Mouse (Mus musculus) heart, embryonic 13.5 days (tissue): ENCODE data around the gene Rab11b. TPM values are rescaled to one million over a fixed set of nuclear protein-coding genes. Genes with fewer than 3 reads are reported as not detected.
A peak's percentile ranks its signal among the peaks of the same experiment; 100 is the strongest.

ENCODE experiments used
- ATAC-seq: fragments of 200-750 bp; cut with Nextera tagmentation; 2 replicates; pipeline ENCODE4 v1.8.0; 2017; ENCODE audit warnings: moderate TSS enrichment; ENCODE audit not compliant: insufficient number of reproducible peaks, low FRiP score, low TSS enrichment; ENCODE audit errors: extremely low read depth
- H3K27ac ChIP-seq: fragments of 300-500 bp; sonication (generic); replicated peaks from 2 replicates; pipeline ENCODE4 v1.5.1; 2015; ENCODE audit warnings: moderate library complexity, mild to moderate bottlenecking, inconsistent platforms
- H3K27me3 ChIP-seq: fragments of 300-500 bp; sonication (generic); replicated peaks from 2 replicates; pipeline ENCODE4 v1.6.1; 2015; ENCODE audit warnings: mild to moderate bottlenecking, inconsistent platforms
- H3K36me3 ChIP-seq: fragments of 300-500 bp; sonication (generic); 2 replicates; pipeline ENCODE4 v1.6.1; 2015; ENCODE audit warnings: mild to moderate bottlenecking, inconsistent platforms
- H3K4me1 ChIP-seq: fragments of 300-500 bp; sonication (generic); 2 replicates; pipeline ENCODE4 v1.6.1; 2015; ENCODE audit warnings: inconsistent platforms
- H3K4me2 ChIP-seq: fragments of 300-500 bp; sonication (generic); 2 replicates; pipeline ENCODE4 v1.6.1; 2015; ENCODE audit warnings: inconsistent platforms, mild to moderate bottlenecking, moderate library complexity
- H3K4me3 ChIP-seq: fragments of 300-500 bp; sonication (generic); 2 replicates; pipeline ENCODE4 v1.5.1; 2015; ENCODE audit warnings: moderate library complexity, mild to moderate bottlenecking, inconsistent platforms
- H3K9ac ChIP-seq: fragments of 300-500 bp; sonication (generic); 2 replicates; pipeline ENCODE4 v1.6.1; 2015; ENCODE audit warnings: inconsistent platforms, mild to moderate bottlenecking, moderate library complexity
- H3K9me3 ChIP-seq: fragments of 300-500 bp; sonication (generic); 2 replicates; pipeline ENCODE4 v1.6.1; 2016; ENCODE audit warnings: inconsistent platforms
- WGBS: fragments of 180-500 bp; shearing (Covaris S2); methylation state at CpG from one replicate; pipeline ENCODE4 v1.1.7; 2015; ENCODE audit warnings: mixed read lengths; 5-methylcytosine and 5-hydroxymethylcytosine counted together
- polyA plus RNA-seq: library from polyadenylated mRNA; unstranded; fragments of >200 nt; fragmentation: Nextera tagmentation; extraction: Ambion mirVana; gene quantifications from 2 replicates; pipeline ENCODE4 v1.2.1, GENCODE M21; 2015

The Rab11b gene
- polyA plus RNA-seq, 1 experiment from 2014 or later: 318 TPM

DNA sequence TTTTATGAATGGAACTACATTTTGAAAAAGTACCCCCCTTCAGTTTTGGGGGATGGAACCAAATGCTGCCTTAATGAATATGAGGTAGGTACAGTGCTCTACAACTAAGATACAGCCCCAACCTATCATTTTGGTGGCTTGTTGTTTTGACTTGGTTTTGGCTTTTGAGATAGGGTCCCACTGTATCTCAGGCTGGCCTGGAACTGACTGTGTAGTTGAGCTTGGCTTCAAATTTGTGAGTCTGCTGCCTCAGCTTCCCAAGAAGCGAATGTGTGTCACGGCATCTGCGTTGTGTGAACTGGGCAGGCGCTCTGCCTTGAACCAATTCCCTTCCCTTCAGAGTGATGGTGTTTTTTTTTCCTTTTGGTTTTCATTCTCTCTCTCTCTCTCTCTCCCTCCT, 11.3 kb upstream of the Rab11b start:
- Histone ChIP-seq H3K9me3 (no peaks in the 10 kb centered on the region), H3K9ac (no peak overlapping the region), H3K4me3 (no peak overlapping the region), H3K4me1 (no peaks in the 10 kb centered on the region), H3K4me2 (no peak overlapping the region), H3K36me3 (peaks cover 19% of the 10 kb centered on the region), H3K27me3 (no peaks in the 10 kb centered on the region), H3K27ac (no peak overlapping the region)
- WGBS: 80% methylated on average over 4 of the region's 4 CpGs
- ATAC-seq: no peak

DNA sequence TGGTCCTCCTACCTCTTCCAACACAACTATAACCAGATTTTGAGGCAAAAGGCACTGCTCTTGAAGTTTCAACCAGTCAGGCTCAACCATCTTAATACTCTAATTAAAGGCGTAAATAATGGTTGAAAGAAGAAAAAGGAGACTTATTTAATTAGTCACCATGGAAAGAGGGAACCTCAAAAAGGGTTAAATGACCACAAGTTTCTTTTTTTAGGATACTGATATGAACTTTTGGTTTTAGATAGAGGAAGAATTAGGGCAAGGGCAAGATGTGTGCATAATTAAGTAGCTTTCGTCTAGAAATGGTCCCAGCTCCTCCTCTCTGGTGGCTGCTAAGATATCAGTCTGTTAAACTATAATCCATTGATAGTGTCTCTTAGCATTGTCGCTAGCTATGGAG, 6.1 kb upstream of the Rab11b start:
- Histone ChIP-seq H3K4me1 (no peaks in the 10 kb centered on the region), H3K4me3 (no peak overlapping the region), H3K27ac (no peak overlapping the region), H3K9ac (no peak overlapping the region), H3K9me3 (no peaks in the 10 kb centered on the region), H3K4me2 (no peak overlapping the region), H3K27me3 (no peaks in the 10 kb centered on the region), H3K36me3 (no peaks in the 10 kb centered on the region)
- ATAC-seq: no peak
- WGBS: 70% methylated on average over 3 of the region's 3 CpGs

GRCm38 (mm10) chr17:33759767-33760254, 519 bp downstream of the Rab11b start:
- peak; percentile 82 for ATAC-seq
- H3K27me3 ChIP-seq: no peaks in the 10 kb centered on the region
- H3K36me3 ChIP-seq: peaks cover 3% of the 10 kb centered on the region; the same call in 1 of the 2 replicates
- peak overlapping the region; percentile 94 for H3K9ac ChIP-seq
- WGBS: under 1% methylated on average over 33 of the region's 38 CpGs
- H3K4me3 ChIP-seq: peak overlapping the region; percentile 69
- peak overlapping the region; percentile 91 for H3K4me2 ChIP-seq
- peak overlapping the region; percentile 99 for H3K27ac ChIP-seq
- no peaks in the 10 kb centered on the region for H3K9me3 ChIP-seq
- H3K4me1 ChIP-seq: peaks cover 50% of the 10 kb centered on the region

DNA sequence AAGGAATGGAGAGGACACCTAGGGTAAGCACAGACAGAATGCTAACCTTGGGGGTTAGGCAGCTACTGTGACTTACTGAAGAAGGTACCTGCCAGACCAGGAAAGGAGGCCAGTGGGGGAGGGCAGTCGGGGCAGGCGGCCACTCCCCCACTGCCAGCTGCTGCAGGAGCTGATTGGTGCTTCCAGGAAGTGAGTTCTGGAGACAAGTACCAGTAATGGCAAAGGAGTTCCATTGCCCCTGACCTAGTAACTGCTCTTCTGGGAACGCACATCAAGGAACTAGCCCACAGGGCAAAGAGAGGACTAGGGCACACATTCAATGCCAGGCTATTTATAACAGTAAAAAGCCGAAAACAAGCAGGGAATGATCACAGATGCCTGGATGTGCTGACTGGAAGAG, 3.1 kb downstream of the Rab11b start:
- Histone ChIP-seq H3K9ac (peak overlapping the region; percentile 41), H3K9me3 (no peaks in the 10 kb centered on the region), H3K4me1 (peaks cover 75% of the 10 kb centered on the region), H3K4me2 (peak overlapping the region; percentile 44), H3K36me3 (peaks cover 3% of the 10 kb centered on the region; the same call in 1 of the 2 replicates), H3K4me3 (peak overlapping the region; percentile 4; the same call in 1 of the 2 replicates), H3K27ac (peak overlapping the region; percentile 32; the same call in 1 of the 2 replicates), H3K27me3 (no peaks in the 10 kb centered on the region)
- 44% methylated on average over 4 of the region's 4 CpGs for WGBS
- ATAC-seq: no peak

- peak overlapping the region; percentile 24; the same call in 1 of the 2 replicates for H3K9ac ChIP-seq
- no peak overlapping the region for H3K4me3 ChIP-seq
- H3K27me3 ChIP-seq: no peaks in the 10 kb centered on the region
- H3K4me1 ChIP-seq: peaks cover 75% of the 10 kb centered on the region
- WGBS: 83% methylated on average over 3 of the region's 3 CpGs
- peak overlapping the region; percentile 32; the same call in 1 of the 2 replicates for H3K27ac ChIP-seq
- H3K9me3 ChIP-seq: no peaks in the 10 kb centered on the region
- peaks cover 3% of the 10 kb centered on the region for H3K36me3 ChIP-seq
- no peak for ATAC-seq
- peak overlapping the region; percentile 44; the same call in 1 of the 2 replicates for H3K4me2 ChIP-seq
Observed at GRCm38 (mm10) chr17:33756108-33756790, 4.1 kb downstream of the Rab11b start.

DNA sequence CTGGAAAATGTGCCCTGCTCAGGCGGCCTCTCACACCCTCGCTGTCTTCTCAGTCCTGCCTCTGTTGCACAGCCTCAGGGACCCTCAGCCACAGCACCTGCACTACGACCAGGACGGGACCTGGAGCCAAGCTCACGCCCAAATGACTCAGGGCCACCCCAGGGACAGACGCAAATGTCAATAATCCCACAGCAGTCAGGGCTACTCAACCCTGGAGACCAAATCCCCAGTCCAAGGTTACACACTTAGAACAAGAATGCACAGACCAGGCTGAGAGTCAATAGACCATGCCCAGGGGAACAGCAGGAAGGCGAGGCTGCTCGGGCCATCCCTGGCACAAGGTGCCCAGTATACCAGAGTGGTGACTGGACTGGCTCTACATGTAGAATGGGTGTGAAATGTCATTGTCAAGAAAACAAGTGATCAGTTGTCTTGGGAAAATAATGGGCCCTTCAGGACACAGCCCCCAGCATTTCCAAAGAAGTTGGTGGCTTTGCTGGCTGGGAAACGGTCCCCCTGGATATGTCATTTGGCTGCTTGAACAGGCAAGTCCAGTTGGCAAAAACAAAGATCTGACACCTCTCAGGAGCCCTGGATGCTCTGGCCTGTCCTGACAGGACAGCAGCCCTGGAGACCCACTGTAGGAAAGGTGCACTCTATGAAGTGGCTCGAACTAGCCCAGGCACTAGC, 4.8 kb downstream of the Rab11b start:
- no peak overlapping the region for H3K27ac ChIP-seq
- no peak overlapping the region for H3K4me2 ChIP-seq
- no peaks in the 10 kb centered on the region for H3K9me3 ChIP-seq
- H3K4me3 ChIP-seq: no peak overlapping the region
- peaks cover 10% of the 10 kb centered on the region for H3K36me3 ChIP-seq
- WGBS: 86% methylated on average over 10 of the region's 10 CpGs
- ATAC-seq: no peak
- H3K4me1 ChIP-seq: peaks cover 78% of the 10 kb centered on the region
- H3K9ac ChIP-seq: no peak overlapping the region
- no peaks in the 10 kb centered on the region for H3K27me3 ChIP-seq

DNA sequence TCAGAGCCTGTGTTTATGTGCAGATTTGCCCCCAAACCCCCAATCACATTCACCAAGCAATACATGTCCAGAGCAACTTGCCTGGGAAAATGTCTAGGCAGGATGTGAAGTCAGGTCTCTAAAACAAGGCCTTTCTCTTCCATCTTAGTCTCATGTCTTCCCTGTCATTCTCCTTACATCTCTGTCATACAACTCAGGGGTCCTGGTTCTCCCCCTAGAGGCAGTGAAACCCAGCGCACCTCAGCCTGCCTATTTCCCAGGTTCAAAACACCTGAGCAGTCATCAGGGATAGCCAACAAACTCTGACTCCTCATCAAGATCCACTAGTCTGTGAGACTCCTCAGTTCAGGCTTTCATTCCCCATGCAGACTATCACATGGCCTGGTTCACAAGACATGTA, 5.7 kb downstream of the Rab11b start:
- H3K36me3 ChIP-seq: peaks cover 18% of the 10 kb centered on the region
- H3K4me1 ChIP-seq: peaks cover 84% of the 10 kb centered on the region

DNA sequence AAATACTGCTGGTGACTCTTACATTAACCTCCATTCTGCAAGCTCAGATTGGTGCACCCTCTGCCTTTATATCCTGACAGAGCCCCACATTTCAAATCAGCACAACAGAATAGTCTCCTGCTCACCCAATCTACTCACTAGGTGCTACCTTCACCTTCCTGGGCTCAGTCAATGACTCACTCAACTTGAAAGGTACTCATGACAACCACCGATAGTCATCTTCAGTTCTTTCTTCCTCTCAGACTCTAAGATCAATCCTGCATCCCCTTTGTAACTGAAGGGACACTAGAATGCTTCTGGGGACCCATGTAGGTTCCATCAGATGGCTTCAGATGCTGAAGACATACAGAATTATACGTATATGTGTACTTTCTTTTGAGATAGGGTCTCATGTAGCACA, 8.0 kb downstream of the Rab11b start:
- Histone ChIP-seq H3K9ac (no peak overlapping the region), H3K4me2 (no peak overlapping the region), H3K27ac (no peak overlapping the region), H3K36me3 (peaks cover 38% of the 10 kb centered on the region), H3K9me3 (no peaks in the 10 kb centered on the region), H3K4me1 (peaks cover 61% of the 10 kb centered on the region), H3K27me3 (no peaks in the 10 kb centered on the region), H3K4me3 (no peak overlapping the region)
- 96% methylated on average over 2 of the region's 2 CpGs for WGBS
- no peak for ATAC-seq

More for the DNA sequence above, 5.7 kb downstream of the Rab11b start:
- no peak overlapping the region for H3K27ac ChIP-seq
- 63% methylated on average over 1 of the region's 1 CpGs for WGBS
- no peaks in the 10 kb centered on the region for H3K9me3 ChIP-seq
- H3K9ac ChIP-seq: 0 out of 2 replicates have a peak overlapping the region, but pooled peaks have one; percentile 14
- no peak overlapping the region for H3K4me3 ChIP-seq
- H3K27me3 ChIP-seq: no peaks in the 10 kb centered on the region
- ATAC-seq: no peak
- H3K4me2 ChIP-seq: no peak overlapping the region

DNA sequence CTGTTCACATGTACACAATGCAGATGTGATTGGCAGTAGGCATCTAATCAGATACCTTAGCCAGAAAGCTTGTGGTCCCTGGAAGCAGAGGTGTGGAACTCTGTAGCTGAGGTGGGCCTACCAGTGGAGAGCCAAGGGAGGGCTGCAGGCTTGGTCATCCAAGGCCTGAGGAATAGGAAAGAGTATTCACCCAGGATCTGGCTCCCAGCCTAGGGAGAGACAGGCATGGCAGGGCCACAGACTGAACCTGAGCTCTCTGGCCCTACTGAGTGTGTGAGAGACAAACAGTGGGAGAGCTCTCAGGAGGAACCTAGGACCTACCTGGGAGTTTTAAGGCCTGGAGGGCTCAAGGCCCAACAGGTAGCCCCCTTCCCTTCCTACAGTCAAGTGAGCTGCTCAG, 9.1 kb downstream of the Rab11b start:
- H3K27ac ChIP-seq: no peak overlapping the region
- peaks cover 53% of the 10 kb centered on the region for H3K4me1 ChIP-seq
- H3K9ac ChIP-seq: no peak overlapping the region
- H3K36me3 ChIP-seq: peaks cover 45% of the 10 kb centered on the region
- H3K9me3 ChIP-seq: no peaks in the 10 kb centered on the region
- no peak overlapping the region for H3K4me3 ChIP-seq
- H3K4me2 ChIP-seq: no peak overlapping the region
- no peak for ATAC-seq
- H3K27me3 ChIP-seq: no peaks in the 10 kb centered on the region

DNA sequence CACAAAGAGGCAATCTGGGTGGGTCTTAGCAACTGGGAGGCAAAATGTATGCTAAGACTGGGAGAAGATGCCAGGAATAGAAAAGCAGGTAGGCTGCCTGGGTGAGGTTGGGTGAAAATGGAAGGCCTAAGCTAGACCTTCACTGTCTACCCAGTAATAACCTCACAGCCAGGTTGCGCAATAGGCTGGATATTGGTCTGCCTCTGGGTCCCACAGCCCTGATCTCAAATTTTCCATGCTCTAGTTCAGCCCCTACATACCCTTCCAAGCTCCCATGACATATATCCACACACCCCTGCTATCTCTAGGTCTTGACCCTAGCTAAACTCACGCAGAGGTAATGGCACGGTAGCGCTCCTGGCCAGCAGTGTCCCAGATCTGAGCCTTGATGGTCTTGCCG, 10.9 kb downstream of the Rab11b start:
- no peak overlapping the region for H3K4me2 ChIP-seq
- no peak overlapping the region for H3K9ac ChIP-seq
- WGBS: 91% methylated on average over 5 of the region's 5 CpGs
- no peak for ATAC-seq
- peaks cover 43% of the 10 kb centered on the region for H3K4me1 ChIP-seq
- H3K9me3 ChIP-seq: no peaks in the 10 kb centered on the region
- H3K4me3 ChIP-seq: no peak overlapping the region
- peaks cover 61% of the 10 kb centered on the region for H3K36me3 ChIP-seq
- no peaks in the 10 kb centered on the region for H3K27me3 ChIP-seq
- H3K27ac ChIP-seq: no peak overlapping the region

- Histone ChIP-seq H3K27me3 (no peaks in the 10 kb centered on the region), H3K36me3 (peaks cover 58% of the 10 kb centered on the region), H3K4me3 (no peak overlapping the region), H3K9me3 (no peaks in the 10 kb centered on the region; the same call in 1 of the 2 replicates), H3K27ac (0 out of 2 replicates have a peak overlapping the region, but pooled peaks have one; percentile 30), H3K9ac (no peak overlapping the region), H3K4me2 (no peak overlapping the region), H3K4me1 (peaks cover 20% of the 10 kb centered on the region)
- ATAC-seq: peak; percentile 35; the same call in 1 of the 2 replicates
- 50% methylated on average over 2 of the region's 2 CpGs for WGBS
Observed at GRCm38 (mm10) chr17:33746011-33746410, 14.3 kb downstream of the Rab11b start.
